Mouse (Mus musculus): ENCODE results near the gene Mast4. TPM values are rescaled to one million over a fixed set of nuclear protein-coding genes. Genes with fewer than 3 reads are reported as not detected.
A peak's percentile ranks its signal among the peaks of the same experiment; 100 is the strongest.

Gene Mast4
- polyA plus RNA-seq, 1 experiment from 2014 or later: 15.2 TPM

GRCm38 (mm10) chr13:103333601-103334391, 501 bp downstream of the Mast4 start:
- Histone ChIP-seq H3K36me3 (ENCODE audit: poor library complexity, severe bottlenecking) (no peaks in the 10 kb centered on the region), H3K9ac (peak overlapping the region; percentile 68), H3K4me2 (peak overlapping the region; percentile 89), H3K9me3 (replicated peaks) (no peaks in the 10 kb centered on the region), H3K4me3 (peak overlapping the region; percentile 61), H3K27ac (no peak overlapping the region), H3K4me1 (peaks cover 18% of the 10 kb centered on the region), H3K27me3 (peaks cover 46% of the 10 kb centered on the region)
- under 1% methylated on average over 66 of the region's 74 CpGs for WGBS
- peak; percentile 60 for ATAC-seq

- Histone ChIP-seq H3K27me3 (peaks cover 46% of the 10 kb centered on the region), H3K4me1 (peaks cover 18% of the 10 kb centered on the region), H3K9ac (0 out of 2 replicates have a peak overlapping the region, but pooled peaks have one; percentile 68)
Observed at GRCm38 (mm10) chr13:103333153-103333552, 1.1 kb downstream of the Mast4 start.

GRCm38 (mm10) chr13:103332731-103333130, 1.6 kb downstream of the Mast4 start:
- H3K9ac ChIP-seq: no peak overlapping the region
- H3K4me2 ChIP-seq: peak overlapping the region; percentile 89; the same call in 1 of the 2 replicates
- peak overlapping the region; percentile 61 for H3K4me3 ChIP-seq
- ATAC-seq: no peak
- H3K4me1 ChIP-seq: peaks cover 18% of the 10 kb centered on the region
- H3K36me3 ChIP-seq (ENCODE audit: poor library complexity, severe bottlenecking): no peaks in the 10 kb centered on the region
- 1% methylated on average over 9 of the region's 9 CpGs for WGBS
- H3K27ac ChIP-seq: no peak overlapping the region
- peaks cover 46% of the 10 kb centered on the region for H3K27me3 ChIP-seq
- no peaks in the 10 kb centered on the region for H3K9me3 ChIP-seq (replicated peaks)

More at GRCm38 (mm10) chr13:103333153-103333552, 1.1 kb downstream of the Mast4 start:
- 1% methylated on average over 17 of the region's 17 CpGs for WGBS
- Histone ChIP-seq H3K4me2 (peak overlapping the region; percentile 89), H3K27ac (no peak overlapping the region), H3K9me3 (replicated peaks) (no peaks in the 10 kb centered on the region), H3K36me3 (ENCODE audit: poor library complexity, severe bottlenecking) (no peaks in the 10 kb centered on the region), H3K4me3 (peak overlapping the region; percentile 61)
- no peak for ATAC-seq

DNA sequence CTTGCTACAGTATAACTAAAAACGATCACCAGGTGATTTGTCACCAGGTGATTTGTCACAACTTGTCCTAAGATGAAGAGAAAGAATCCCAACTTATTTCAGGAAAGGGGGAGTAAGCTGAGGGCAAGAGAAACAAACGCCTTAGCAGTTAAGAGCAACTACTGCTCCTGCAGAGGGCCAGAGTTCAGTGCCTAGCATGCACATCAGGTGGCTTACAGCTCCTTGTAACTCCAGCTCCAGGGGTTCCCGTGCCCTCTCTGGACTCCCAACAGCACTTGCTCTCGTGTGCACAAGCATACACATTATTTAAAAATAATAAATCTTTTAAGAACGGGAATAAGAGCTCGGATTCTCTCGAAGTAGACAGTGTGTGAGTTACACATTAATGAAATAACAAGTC, 3.2 kb downstream of the Mast4 start:
- Histone ChIP-seq H3K36me3 (ENCODE audit: poor library complexity, severe bottlenecking) (no peaks in the 10 kb centered on the region), H3K9ac (no peak overlapping the region), H3K9me3 (replicated peaks) (no peaks in the 10 kb centered on the region), H3K4me2 (no peak overlapping the region), H3K4me1 (peaks cover 18% of the 10 kb centered on the region), H3K27me3 (peaks cover 38% of the 10 kb centered on the region), H3K4me3 (no peak overlapping the region), H3K27ac (no peak overlapping the region)
- WGBS: 67% methylated on average over 7 of the region's 7 CpGs
- ATAC-seq: no peak

DNA sequence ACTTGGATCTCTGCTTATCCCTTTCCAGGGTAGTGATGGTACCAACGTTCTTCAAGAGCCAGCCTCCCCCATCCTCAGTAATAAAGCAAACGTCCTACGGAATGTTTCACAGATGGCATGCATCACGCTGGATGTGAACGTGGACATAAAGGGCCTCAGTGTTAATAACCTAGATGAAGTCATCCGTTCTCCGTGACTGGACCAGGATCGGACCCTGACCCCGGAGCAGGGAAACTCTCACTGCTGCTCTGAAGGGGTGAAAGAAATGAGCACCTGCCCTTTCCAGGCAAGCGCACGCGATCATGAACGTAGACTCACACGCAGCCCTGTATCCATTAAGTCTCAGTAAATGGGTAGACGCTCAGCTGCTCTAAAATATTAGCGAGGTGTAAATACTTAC, 6.0 kb downstream of the Mast4 start:
- H3K27ac ChIP-seq: no peak overlapping the region
- ATAC-seq: no peak
- peaks cover 17% of the 10 kb centered on the region for H3K27me3 ChIP-seq
- 91% methylated on average over 16 of the region's 16 CpGs for WGBS
- no peak overlapping the region for H3K4me3 ChIP-seq
- H3K4me2 ChIP-seq: no peak overlapping the region
- H3K9ac ChIP-seq: no peak overlapping the region
- peaks cover 4% of the 10 kb centered on the region for H3K4me1 ChIP-seq
- no peaks in the 10 kb centered on the region for H3K9me3 ChIP-seq (replicated peaks)
- no peaks in the 10 kb centered on the region for H3K36me3 ChIP-seq (ENCODE audit: poor library complexity, severe bottlenecking)

DNA sequence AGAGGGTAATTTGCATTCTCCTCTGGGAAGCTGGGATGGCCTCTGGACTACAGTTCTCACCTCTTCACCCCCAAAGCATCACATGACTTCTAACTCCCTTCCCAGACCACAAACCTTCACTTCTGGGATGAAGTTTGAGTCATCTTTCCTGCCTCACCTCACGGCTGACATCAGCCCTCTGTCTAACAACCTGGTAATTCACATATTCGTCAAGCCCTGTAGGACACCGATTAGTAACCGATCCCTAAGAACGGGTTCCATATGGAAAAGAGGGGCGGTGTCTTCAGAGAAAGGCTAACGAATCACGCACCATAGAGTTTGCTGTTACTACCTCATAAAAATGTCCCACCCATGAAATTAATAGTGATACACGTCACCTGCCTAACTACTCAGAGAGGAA, 6.5 kb downstream of the Mast4 start:
- H3K9ac ChIP-seq: no peak overlapping the region
- H3K4me3 ChIP-seq: no peak overlapping the region
- 81% methylated on average over 9 of the region's 9 CpGs for WGBS
- H3K4me2 ChIP-seq: no peak overlapping the region
- H3K27ac ChIP-seq: no peak overlapping the region
- H3K9me3 ChIP-seq (replicated peaks): no peaks in the 10 kb centered on the region
- no peak for ATAC-seq
- H3K4me1 ChIP-seq: no peaks in the 10 kb centered on the region
- no peaks in the 10 kb centered on the region for H3K36me3 ChIP-seq (ENCODE audit: poor library complexity, severe bottlenecking)
- peaks cover 12% of the 10 kb centered on the region for H3K27me3 ChIP-seq

DNA sequence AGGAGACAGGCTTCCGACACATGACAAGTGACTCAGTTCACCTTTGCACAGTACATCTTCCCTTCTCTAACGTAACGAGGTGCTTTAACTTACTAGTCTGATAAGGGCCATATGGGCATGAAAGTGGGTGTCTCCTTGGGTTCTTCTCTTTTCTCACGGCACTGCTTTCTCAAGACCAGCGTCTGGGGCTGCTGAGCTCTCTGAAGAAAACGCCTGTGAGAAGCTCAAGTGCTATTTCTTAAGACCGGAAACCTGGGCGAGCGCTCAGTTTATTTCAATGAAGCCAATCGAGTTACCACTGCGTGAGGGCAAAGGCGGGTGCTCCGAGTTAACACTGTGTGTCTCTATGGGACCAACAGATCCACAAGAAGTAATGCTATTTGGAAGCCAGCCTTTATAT, 8.1 kb downstream of the Mast4 start:
- Histone ChIP-seq H3K4me3 (no peak overlapping the region), H3K9me3 (replicated peaks) (no peaks in the 10 kb centered on the region), H3K4me2 (no peak overlapping the region), H3K27ac (no peak overlapping the region), H3K36me3 (ENCODE audit: poor library complexity, severe bottlenecking) (no peaks in the 10 kb centered on the region), H3K4me1 (no peaks in the 10 kb centered on the region), H3K9ac (no peak overlapping the region), H3K27me3 (no peaks in the 10 kb centered on the region)
- 94% methylated on average over 13 of the region's 13 CpGs for WGBS
- ATAC-seq: no peak

- H3K9ac ChIP-seq: no peak overlapping the region
- no peaks in the 10 kb centered on the region for H3K4me1 ChIP-seq
- H3K27me3 ChIP-seq: no peaks in the 10 kb centered on the region
- H3K36me3 ChIP-seq (ENCODE audit: poor library complexity, severe bottlenecking): no peaks in the 10 kb centered on the region
- H3K27ac ChIP-seq: no peak overlapping the region
- H3K4me3 ChIP-seq: no peak overlapping the region
- 80% methylated on average over 9 of the region's 9 CpGs for WGBS
- no peak overlapping the region for H3K4me2 ChIP-seq
- no peak for ATAC-seq
- H3K9me3 ChIP-seq (replicated peaks): no peaks in the 10 kb centered on the region
Observed at GRCm38 (mm10) chr13:103319881-103320280, 14.4 kb downstream of the Mast4 start.

- no peak overlapping the region for H3K9ac ChIP-seq
- H3K27me3 ChIP-seq: no peaks in the 10 kb centered on the region
- H3K36me3 ChIP-seq (ENCODE audit: poor library complexity, severe bottlenecking): no peaks in the 10 kb centered on the region
- no peaks in the 10 kb centered on the region for H3K9me3 ChIP-seq (replicated peaks)
- 4% methylated on average over 2 of the region's 3 CpGs for WGBS
- no peak overlapping the region for H3K4me2 ChIP-seq
- no peak for ATAC-seq
- no peak overlapping the region for H3K4me3 ChIP-seq
- H3K27ac ChIP-seq: no peak overlapping the region
- H3K4me1 ChIP-seq: no peaks in the 10 kb centered on the region
Observed at GRCm38 (mm10) chr13:103319317-103319716, 15.0 kb downstream of the Mast4 start.

- Histone ChIP-seq H3K4me2 (no peak overlapping the region), H3K4me3 (no peak overlapping the region), H3K27me3 (no peaks in the 10 kb centered on the region), H3K4me1 (no peaks in the 10 kb centered on the region), H3K27ac (no peak overlapping the region), H3K9ac (no peak overlapping the region), H3K9me3 (replicated peaks) (no peaks in the 10 kb centered on the region), H3K36me3 (ENCODE audit: poor library complexity, severe bottlenecking) (no peaks in the 10 kb centered on the region)
- ATAC-seq: no peak
- WGBS: 49% methylated on average over 3 of the region's 3 CpGs
Observed at GRCm38 (mm10) chr13:103316777-103317367, 17.4 kb downstream of the Mast4 start.

GRCm38 (mm10) chr13:103315113-103315708, 19.1 kb downstream of the Mast4 start:
- Histone ChIP-seq H3K9me3 (replicated peaks) (no peaks in the 10 kb centered on the region), H3K4me2 (no peak overlapping the region), H3K27me3 (no peaks in the 10 kb centered on the region), H3K36me3 (ENCODE audit: poor library complexity, severe bottlenecking) (no peaks in the 10 kb centered on the region), H3K27ac (no peak overlapping the region), H3K4me3 (no peak overlapping the region), H3K9ac (no peak overlapping the region), H3K4me1 (no peaks in the 10 kb centered on the region)
- ATAC-seq: no peak
- 34% methylated on average over 10 of the region's 10 CpGs for WGBS

GRCm38 (mm10) chr13:103308296-103308695, 26.0 kb downstream of the Mast4 start:
- H3K4me1 ChIP-seq: no peaks in the 10 kb centered on the region
- H3K9ac ChIP-seq: no peak overlapping the region
- H3K4me2 ChIP-seq: no peak overlapping the region
- no peaks in the 10 kb centered on the region for H3K36me3 ChIP-seq (ENCODE audit: poor library complexity, severe bottlenecking)
- no peaks in the 10 kb centered on the region for H3K9me3 ChIP-seq (replicated peaks)
- no peak overlapping the region for H3K27ac ChIP-seq
- WGBS: 94% methylated on average over 4 of the region's 4 CpGs
- H3K4me3 ChIP-seq: no peak overlapping the region
- no peaks in the 10 kb centered on the region for H3K27me3 ChIP-seq
- ATAC-seq: no peak
